Mouse (Mus musculus) cerebellum, adult (tissue): ENCODE data around the gene Nrxn3.
A peak's percentile ranks its signal among the peaks of the same experiment; 100 is the strongest.

Source experiments
- ATAC-seq: cut with Nextera tagmentation; 2 replicates; pipeline ENCODE4 v1.9.2; 2017; ENCODE audit warnings: mild to moderate bottlenecking, moderate library complexity, mixed read lengths; ENCODE audit not compliant: insufficient number of reproducible peaks, low FRiP score, low TSS enrichment

Nrxn3 gene

DNA sequence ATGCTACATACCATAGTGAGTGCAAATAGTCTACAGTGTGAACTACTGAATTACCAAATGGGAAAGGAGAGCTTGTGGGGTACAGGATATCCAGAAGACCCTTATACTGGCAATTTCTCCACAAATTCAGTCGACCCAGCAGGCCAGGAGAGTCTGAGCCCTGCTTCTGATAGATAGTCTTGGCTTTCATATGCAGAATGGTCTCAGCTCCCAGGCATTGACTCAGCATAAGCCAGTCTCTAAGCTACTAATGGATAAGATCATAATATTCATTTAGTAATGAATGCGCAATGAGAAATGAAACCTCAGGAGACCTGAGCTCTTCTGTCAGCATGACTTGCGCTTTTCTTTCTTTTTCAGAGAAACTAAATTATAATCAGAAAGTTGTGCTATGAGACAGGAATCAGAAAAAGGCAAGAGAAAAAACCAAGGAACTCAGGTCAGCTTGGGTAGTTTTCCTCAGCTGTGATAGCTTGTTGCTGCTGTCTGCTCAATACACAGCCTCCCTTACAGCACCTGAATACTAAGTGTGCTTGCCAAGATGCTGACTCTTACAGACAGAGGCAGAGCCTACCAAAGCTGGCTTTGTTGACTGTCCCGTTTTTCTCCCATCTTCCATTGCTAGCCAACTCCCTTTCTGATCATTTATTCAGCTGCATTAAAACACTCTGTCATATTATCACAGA, 567.1 kb downstream of the Nrxn3 start:
- 0 out of 2 replicates have a peak, but pooled peaks have one; percentile 26 for ATAC-seq

GRCm38 (mm10) chr12:89290736-89291574, 568.3 kb downstream of the Nrxn3 start:
- no peak for ATAC-seq

- ATAC-seq, result 0 out of 2 replicates have a peak, but pooled peaks have one; percentile 36
Measured at GRCm38 (mm10) chr12:89302011-89302410, 579.3 kb downstream of the Nrxn3 start.

- ATAC-seq, result no peak
Measured at GRCm38 (mm10) chr12:89310200-89310599, 587.5 kb downstream of the Nrxn3 start.

DNA sequence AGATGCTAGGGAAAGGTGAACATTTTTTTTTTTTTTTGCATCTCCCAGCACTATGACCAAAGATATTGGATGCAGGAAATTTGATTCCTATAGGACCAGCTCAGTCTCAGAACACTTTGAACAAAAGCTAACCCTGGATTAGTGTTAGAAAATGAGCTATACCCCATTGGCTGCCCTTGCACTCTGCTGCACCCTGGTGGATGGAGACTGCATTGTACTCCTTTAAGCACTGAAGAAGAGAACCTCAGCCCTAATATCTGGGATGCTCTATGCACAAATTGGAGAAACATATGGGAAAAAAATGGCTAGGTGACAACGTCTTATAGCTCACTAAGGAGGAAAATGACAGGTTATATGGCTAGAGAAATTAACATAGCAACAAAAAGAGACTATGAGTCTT, 589.9 kb downstream of the Nrxn3 start:
- no peak for ATAC-seq

DNA sequence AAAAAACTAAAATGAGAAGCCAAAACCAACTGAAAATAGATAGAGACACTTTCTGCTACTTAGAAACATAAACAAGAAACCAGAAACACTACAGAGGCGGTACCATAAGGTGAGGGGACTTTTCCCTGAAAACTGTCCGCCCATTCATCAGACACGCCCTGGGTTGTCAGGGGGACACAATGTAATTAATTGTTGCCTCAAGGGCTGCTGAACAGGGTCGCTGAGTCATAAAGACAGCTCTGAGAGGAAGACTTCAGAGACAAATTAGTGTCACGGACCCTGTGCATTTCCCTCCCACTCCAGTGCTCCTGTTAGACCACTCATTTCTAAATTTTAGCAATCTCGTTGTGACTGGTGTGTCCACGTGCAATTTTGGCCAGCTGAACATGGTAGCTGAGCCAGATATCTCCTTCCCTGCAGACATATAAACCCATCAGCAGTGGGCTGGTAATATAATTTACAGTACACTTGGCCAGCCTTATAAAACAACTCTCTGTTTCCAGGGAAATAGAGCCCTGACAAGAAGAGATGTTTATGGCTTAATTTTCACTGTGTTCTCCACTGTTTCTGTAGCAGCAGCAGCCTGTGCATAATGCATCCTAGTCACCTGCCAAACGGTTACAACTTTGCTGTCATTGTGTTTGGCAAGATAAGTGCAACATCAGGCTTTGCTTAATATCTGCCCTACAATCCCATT, 603.3 kb downstream of the Nrxn3 start:
- ATAC-seq, result no peak

DNA sequence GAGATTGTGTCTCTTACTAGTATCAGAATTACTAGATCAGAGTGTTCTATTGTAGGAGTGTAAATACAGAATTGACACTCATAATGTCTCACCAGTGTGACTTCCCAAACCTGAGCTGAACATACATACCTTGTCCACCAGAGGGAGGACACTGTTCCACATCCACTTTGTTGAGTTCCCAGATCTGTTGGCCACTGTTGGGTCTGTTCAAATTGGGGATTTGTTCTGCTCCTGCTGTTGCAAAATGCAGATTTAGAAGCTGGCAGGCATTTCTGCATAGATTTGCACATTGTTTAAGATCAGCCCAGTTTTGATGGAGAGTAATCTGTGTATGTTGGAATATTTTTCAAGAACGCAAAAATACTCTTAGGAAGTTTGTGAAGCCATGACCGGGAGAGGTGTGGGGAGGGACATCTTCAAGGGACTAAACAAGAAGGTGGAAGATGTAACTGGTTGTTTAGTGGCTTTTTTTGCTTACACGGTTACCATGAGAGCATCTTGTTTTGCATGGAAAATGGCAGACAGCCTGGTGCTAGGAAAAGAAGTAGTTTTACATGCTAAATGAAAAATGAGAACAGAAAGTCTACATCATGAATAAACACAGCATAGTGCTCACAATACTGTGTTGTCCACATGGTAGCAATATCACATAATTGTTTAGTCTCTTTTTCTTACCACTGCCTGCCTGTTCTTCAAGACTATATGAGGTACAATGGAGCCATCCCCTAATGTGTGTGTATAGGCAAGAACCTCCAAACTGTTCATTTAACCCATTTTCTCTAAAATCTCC, 609.0 kb downstream of the Nrxn3 start:
- ATAC-seq, result no peak

GRCm38 (mm10) chr12:89333486-89333885, 610.8 kb downstream of the Nrxn3 start:
- no peak for ATAC-seq

DNA sequence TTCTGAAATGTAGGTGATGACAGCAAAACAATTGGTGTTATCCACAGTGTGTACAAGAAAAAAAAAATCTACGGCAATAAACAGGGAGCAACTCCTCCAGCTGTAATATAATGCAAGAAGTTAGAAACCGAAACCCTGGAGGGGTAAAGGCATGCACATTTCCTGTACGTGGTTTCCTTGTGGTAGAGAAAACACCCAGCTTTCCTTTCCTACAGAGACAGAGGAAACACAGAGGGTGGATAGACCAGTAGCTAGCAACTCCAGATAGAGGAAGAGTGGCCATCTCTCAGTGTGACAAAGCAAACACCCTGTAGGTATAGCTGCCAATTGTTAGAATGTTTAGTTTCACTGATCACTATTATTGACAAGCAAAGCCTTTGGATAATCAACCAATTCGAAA, 642.2 kb downstream of the Nrxn3 start:
- ATAC-seq, result no peak

DNA sequence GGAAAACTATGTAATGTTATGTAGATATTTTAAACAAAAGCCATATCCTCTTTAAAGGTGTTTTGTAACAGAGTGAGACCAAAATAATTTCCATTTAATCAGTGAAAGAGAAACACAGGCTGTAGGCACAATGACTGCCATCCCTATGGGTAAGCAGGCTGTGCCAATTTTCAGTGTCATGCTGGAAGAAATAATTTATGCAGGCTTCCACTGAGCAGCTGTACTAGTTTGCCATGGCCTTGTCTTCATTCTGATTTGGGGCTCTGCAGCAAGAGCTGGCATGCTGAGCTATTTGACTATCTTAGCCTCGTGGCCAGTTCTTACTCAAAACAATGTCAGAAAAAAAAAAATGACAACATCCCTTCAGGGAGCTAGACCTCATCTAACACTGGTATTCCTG, 647.3 kb downstream of the Nrxn3 start:
- ATAC-seq, result no peak

GRCm38 (mm10) chr12:89376600-89376999, 653.9 kb downstream of the Nrxn3 start:
- ATAC-seq, result no peak

DNA sequence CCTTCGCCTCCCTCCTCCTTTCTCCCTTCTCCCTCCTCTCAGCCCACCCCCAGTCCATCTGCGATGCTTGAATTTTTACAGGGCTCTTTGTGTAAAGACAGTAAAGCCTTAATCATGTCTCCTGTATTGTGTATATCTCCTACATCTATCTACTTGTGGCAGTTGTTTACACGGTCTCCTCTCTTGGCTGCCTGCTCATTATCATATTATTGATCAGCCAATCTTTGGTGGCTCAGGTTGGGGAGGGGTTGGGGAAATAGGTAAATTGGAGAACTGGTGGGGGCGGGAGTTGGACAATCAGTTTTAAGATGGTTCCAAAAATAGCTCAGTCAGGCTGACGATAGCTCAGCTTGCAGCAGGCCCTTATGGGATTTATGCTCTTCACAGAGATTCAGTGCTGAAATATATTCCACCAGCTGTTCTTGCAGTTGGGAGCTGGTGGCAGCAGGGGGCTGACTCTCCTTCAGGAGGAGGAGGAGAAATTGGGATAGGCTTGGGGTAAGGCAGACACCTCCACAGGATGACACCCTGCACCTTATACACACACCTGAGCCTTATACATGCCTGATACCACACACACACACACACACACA, 654.5 kb downstream of the Nrxn3 start:
- no peak for ATAC-seq

DNA sequence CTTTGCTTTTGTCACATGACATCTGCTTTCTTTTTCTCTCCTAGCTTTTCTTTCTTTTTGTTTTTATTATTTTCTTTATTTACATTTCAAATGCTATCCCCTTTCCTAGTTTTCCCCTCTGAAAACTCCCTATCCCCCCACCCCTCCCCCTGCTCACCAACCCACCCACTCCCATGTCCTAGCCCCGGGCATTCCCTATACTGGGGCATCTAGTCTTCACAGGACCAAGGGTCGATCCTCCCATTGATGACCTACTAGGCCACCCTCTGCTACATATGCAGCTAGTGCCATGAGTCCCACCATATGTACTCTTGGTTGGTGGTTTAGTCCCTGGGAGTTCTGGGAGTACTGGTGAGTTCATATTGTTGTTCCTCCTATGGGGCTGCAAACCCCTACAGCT, 655.0 kb downstream of the Nrxn3 start:
- no peak for ATAC-seq

- ATAC-seq, result no peak
Measured at GRCm38 (mm10) chr12:89383254-89383653, 660.6 kb downstream of the Nrxn3 start.

- ATAC-seq, result no peak
Measured at GRCm38 (mm10) chr12:89395121-89395792, 672.6 kb downstream of the Nrxn3 start.

DNA sequence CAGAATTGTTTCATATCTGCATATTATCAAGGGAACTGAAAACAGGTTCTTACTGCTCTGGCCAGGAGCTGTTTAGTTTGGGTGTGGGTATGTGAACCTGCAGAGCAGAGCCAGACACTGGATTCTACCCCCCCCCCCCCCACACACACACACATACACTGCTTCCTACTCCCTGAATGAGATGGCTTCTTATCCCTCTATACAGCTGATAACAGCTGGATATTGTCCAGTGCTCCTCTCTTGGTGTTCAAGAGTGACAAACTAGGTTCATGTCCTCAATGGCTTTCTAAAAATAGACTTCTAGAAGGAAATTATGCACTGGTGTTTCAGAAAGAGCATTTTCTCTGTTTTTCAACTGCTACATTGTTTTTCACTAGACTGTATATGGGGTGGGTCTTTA, 713.8 kb downstream of the Nrxn3 start:
- ATAC-seq, result no peak

DNA sequence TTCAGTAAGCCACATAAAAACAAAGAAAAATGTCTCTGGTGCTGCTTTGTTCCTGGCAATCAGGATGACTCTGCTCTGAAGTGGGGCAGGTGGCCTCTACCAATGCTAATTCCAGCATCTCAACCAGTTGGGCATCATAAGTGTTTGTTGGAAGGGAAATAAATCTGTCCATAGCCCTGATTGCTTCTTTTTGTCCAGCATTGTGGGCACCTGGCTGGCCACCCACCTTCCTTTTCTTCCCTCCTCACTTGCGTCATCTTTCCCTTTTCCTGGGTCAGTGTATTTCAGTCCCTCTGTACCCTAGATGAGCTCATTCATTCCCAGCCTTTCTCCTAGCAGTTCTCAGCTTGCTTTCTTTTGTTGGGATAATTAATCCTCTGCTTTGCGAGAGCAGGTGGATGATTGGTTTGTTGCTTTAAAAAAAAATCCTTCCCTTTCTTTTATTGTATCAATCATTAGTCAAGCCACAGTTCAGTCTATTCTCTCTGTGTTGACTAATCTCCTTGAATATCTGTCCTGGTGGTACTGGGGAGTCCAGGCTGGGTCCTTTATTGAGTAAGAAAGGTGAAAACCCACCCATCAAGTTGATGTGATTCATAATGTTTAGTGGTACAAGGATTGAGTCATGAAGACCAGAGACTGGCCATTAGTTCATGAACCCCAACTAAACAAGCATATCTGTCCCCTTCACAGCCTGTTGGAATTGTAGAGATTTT, 719.8 kb downstream of the Nrxn3 start:
- no peak for ATAC-seq

- ATAC-seq, result no peak
Measured at GRCm38 (mm10) chr12:89450667-89451298, 728.1 kb downstream of the Nrxn3 start.
